Mouse (Mus musculus) liver, embryonic 15.5 days (tissue): Measurements from ENCODE around the gene Scarf2. TPM values are rescaled to one million over a fixed set of nuclear protein-coding genes. Genes with fewer than 3 reads are reported as not detected.

ENCODE experiments used
- ATAC-seq: fragments of 200-750 bp; cut with Nextera tagmentation; 2 replicates; pipeline ENCODE4 v1.8.0; 2017; ENCODE audit warnings: moderate number of reproducible peaks, mild to moderate bottlenecking, moderate library complexity; ENCODE audit not compliant: insufficient read depth
- H3K27ac ChIP-seq: fragments of 300-500 bp; sonication (generic); replicated peaks from 2 replicates; pipeline ENCODE4 v1.5.1; 2015; ENCODE audit warnings: mild to moderate bottlenecking, inconsistent platforms
- H3K27me3 ChIP-seq: fragments of 300-500 bp; sonication (generic); 2 replicates; pipeline ENCODE4 v1.6.1; 2015; ENCODE audit warnings: mild to moderate bottlenecking, inconsistent platforms
- H3K36me3 ChIP-seq: fragments of 300-500 bp; sonication (generic); replicated peaks from 2 replicates; pipeline ENCODE4 v1.6.1; 2015; ENCODE audit warnings: moderate library complexity, mild to moderate bottlenecking, inconsistent platforms
- H3K4me1 ChIP-seq: fragments of 300-500 bp; sonication (generic); replicated peaks from 2 replicates; pipeline ENCODE4 v1.6.1; 2015; ENCODE audit warnings: inconsistent platforms
- H3K4me2 ChIP-seq: fragments of 300-500 bp; sonication (generic); 2 replicates; pipeline ENCODE4 v1.6.1; 2015; ENCODE audit warnings: moderate library complexity, mild to moderate bottlenecking, inconsistent platforms
- H3K4me3 ChIP-seq: fragments of 300-500 bp; sonication (generic); replicated peaks from 2 replicates; pipeline ENCODE4 v1.5.1; 2015; ENCODE audit warnings: mild to moderate bottlenecking, inconsistent platforms
- H3K9ac ChIP-seq: fragments of 300-500 bp; sonication (generic); 2 replicates; pipeline ENCODE4 v1.6.1; 2015; ENCODE audit warnings: moderate library complexity, mild to moderate bottlenecking, inconsistent platforms
- H3K9me3 ChIP-seq: fragments of 300-500 bp; sonication (generic); replicated peaks from 2 replicates; pipeline ENCODE4 v1.6.1; 2016; ENCODE audit warnings: inconsistent platforms
- WGBS: fragments of 180-500 bp; shearing (Covaris S2); methylation state at CpG from one replicate; pipeline ENCODE4 v1.1.7; 2015; ENCODE audit warnings: mixed read lengths; ENCODE audit not compliant: insufficient replicate concordance; 5-methylcytosine and 5-hydroxymethylcytosine counted together
- polyA plus RNA-seq: library from polyadenylated mRNA; unstranded; fragments of >200 nt; fragmentation: Nextera tagmentation; extraction: Ambion mirVana; gene quantifications from 2 replicates; pipeline ENCODE4 v1.2.1, GENCODE M21; 2015

The Scarf2 gene
- polyA plus RNA-seq, 1 experiment from 2014 or later: 1.0 TPM

DNA sequence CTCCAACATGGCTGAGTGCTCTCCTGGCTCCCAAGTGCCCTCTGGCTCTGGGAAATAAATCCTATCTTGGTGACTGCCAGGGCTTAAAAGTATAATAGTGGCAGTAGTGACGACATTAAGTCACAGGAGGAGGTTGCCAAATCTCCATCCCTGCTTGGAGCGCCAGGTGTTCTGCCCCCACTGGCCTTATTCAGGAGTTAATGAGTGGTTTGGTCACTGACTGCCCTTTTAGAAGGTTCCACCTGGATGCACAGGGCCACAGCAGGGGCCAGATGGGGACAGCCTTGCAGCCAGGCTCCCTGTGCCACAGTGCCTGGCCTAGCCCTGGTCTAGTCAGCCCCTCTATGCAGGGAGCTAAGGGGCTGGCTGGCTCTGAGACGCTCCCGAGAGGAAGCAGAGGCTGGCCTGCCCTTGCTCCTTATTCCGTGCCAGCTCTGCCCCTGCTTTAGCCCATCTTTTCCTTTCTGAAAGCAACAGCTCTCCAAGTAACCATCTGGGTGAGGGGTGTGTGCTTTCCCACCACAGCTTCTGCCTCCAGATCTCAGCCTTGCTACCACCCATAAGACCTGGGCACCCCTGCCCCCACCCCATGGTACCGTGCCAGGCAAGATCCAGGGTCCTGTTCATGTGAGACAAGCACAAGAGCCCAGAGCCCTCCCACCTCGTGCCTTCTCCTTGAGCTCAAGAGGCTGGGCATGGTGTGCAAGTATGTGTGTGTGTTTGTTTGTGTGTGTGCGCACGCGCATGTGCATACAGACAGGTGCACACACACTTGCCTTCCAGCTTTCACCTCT, 33.5 kb downstream of the Scarf2 start:
- no peak for ATAC-seq
- H3K4me1 ChIP-seq: peaks cover 14% of the 10 kb centered on the region
- WGBS: 51% methylated on average over 10 of the region's 10 CpGs
- H3K36me3 ChIP-seq: no peaks in the 10 kb centered on the region
- no peak overlapping the region for H3K4me2 ChIP-seq
- peaks cover 98% of the 10 kb centered on the region for H3K27me3 ChIP-seq
- H3K4me3 ChIP-seq: no peak overlapping the region
- no peak overlapping the region for H3K9ac ChIP-seq
- H3K27ac ChIP-seq: no peak overlapping the region
- no peaks in the 10 kb centered on the region for H3K9me3 ChIP-seq

DNA sequence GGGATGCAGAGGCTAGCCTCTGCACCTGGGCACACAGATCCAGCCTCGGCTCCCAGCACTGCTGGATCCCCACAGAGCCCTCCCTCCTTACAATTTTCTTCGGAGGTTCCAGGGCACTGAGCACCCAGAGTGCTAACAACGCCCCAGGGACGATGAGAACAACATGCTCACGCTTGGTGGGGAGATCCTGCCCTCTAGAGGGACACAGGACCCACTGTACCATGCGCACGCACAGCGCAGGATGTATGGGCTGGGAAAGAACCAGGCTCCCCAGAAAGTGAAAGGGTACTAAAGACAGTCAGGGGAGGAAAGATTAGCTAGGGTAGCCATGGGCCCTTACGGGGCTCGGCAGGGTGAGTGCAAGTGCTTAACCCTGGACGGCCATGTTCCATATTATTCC, 34.7 kb downstream of the Scarf2 start:
- no peaks in the 10 kb centered on the region for H3K36me3 ChIP-seq
- H3K27ac ChIP-seq: no peak overlapping the region
- H3K4me2 ChIP-seq: no peak overlapping the region
- no peak overlapping the region for H3K9ac ChIP-seq
- no peaks in the 10 kb centered on the region for H3K9me3 ChIP-seq
- WGBS: 15% methylated on average over 11 of the region's 11 CpGs
- H3K4me1 ChIP-seq: peaks cover 14% of the 10 kb centered on the region
- peaks cover 100% of the 10 kb centered on the region for H3K27me3 ChIP-seq
- no peak for ATAC-seq
- H3K4me3 ChIP-seq: no peak overlapping the region

DNA sequence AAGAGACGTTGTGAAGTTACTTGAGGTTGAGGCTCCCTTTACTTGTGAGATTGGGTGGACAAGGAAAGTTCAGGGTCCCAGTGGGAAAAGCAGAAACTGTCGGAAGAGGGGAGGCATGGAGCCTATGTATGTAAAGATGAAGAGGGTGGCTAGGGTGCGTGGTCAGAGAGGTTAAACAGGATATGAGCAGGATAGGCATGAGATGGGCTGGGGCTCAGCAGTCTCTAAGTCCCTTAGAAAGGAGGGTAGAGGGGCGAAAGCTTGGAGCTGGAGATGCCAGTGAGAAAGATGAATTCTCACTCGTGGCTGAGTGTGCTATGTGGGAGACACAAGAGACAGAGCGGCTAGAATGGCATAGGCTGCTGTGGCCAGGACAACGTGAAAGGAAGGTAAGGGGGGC, 35.7 kb downstream of the Scarf2 start, which contains the start of gene B830017H08Rik:
Gene B830017H08Rik (plus strand): TSS at position 301 of the 400 bp plus-strand sequence.
- Histone ChIP-seq H3K27ac (no peak within 1 kb of the TSS), H3K4me3 (peak within 1 kb of the TSS; percentile 48), H3K27me3 (peaks cover 100% of the 10 kb centered on the region), H3K9ac (no peak within 1 kb of the TSS), H3K4me1 (peaks cover 14% of the 10 kb centered on the region), H3K36me3 (no peaks in the 10 kb centered on the region), H3K9me3 (no peaks in the 10 kb centered on the region), H3K4me2 (peak within 1 kb of the TSS; percentile 68)
- ATAC-seq: no peak
- 19% methylated on average over 7 of the region's 7 CpGs for WGBS

DNA sequence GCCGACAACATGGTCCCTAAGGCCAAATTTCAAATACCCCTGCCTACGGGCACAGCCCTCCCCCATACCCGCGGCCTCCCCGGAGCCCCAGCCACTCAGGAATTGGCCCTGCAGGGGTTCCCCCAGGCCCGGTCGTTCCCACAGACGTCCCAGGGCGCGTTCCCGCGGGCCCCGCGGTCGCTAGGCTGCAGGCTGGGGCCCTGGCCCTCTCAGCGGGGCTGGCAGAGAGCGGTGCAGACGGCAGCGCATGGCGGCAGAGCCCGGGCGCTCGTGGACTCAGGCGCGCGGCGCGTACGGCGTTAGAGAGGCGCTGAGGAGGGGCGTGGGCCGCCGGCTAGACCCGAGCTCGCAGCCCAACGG, 36.2 kb downstream of the Scarf2 start:
- peak overlapping the region; percentile 68 for H3K4me2 ChIP-seq
- no peak overlapping the region for H3K9ac ChIP-seq
- no peak overlapping the region for H3K27ac ChIP-seq
- peak overlapping the region; percentile 48 for H3K4me3 ChIP-seq
- no peaks in the 10 kb centered on the region for H3K9me3 ChIP-seq
- 1% methylated on average over 37 of the region's 37 CpGs for WGBS
- H3K36me3 ChIP-seq: no peaks in the 10 kb centered on the region
- H3K4me1 ChIP-seq: peaks cover 14% of the 10 kb centered on the region
- no peak for ATAC-seq
- H3K27me3 ChIP-seq: peaks cover 100% of the 10 kb centered on the region

DNA sequence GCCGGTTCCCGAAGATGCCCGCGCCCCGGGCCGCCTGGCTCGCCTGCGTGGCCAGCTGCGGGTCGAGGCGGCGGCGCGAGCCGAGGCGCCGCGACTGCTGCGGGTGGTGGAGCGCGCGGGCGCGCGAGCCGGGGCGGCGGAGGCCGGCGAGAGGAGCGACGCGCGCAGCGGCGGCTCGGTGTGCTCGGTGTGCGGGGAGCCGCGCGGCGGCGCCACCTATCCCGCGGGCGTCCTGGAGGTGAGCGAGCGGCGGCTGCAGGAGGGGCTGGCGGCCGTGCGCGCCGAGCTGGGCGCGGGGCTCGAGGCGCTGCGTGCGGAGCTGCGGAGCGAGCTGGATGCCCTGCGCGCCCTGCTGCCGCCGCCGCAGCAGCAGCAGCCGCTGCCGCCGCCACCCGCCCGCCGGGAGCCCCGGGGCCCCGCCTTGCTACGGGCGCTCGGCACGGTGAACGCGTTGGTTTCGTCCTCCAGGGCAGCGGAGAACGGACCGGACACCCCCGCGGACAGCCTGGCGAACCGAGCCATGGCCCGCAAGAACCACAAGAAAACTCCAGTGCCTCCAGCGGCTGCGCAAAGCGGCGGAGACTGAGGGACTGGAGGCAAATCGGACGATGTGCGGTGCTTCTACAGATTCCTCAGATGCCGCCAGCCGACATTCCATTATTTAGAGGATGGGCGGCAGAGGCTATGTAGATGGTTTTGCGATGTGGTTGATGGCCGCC, 36.8 kb downstream of the Scarf2 start:
- Histone ChIP-seq H3K27ac (no peak overlapping the region), H3K9ac (no peak overlapping the region), H3K9me3 (no peaks in the 10 kb centered on the region), H3K4me1 (peaks cover 14% of the 10 kb centered on the region), H3K27me3 (peaks cover 94% of the 10 kb centered on the region), H3K36me3 (no peaks in the 10 kb centered on the region), H3K4me3 (peak overlapping the region; percentile 48), H3K4me2 (peak overlapping the region; percentile 68)
- under 1% methylated on average over 90 of the region's 103 CpGs for WGBS
- no peak for ATAC-seq

DNA sequence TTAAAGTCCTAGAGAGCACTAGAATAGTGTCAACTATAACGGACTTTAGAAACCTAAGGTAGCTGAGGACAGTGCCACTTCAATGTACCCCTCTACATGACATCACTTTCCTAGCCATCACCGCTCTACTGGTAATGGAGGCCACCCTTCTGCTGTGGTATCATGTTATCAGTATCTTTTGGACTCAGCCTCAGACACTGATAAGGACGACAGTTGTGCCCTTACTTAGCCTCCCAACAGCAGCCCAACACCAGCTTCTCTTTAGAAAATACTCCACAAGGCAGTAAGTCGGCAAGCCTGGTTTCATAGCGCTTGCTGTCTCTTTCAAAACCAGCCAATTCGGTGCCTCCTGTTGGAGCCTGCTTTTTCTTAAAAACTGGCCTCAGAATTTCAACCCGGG, 37.5 kb downstream of the Scarf2 start:
- no peak for ATAC-seq
- Histone ChIP-seq H3K4me3 (peak overlapping the region; percentile 48; the same call in 1 of the 2 replicates), H3K4me1 (peaks cover 14% of the 10 kb centered on the region), H3K9me3 (no peaks in the 10 kb centered on the region), H3K4me2 (no peak overlapping the region), H3K27me3 (peaks cover 87% of the 10 kb centered on the region), H3K27ac (no peak overlapping the region), H3K36me3 (no peaks in the 10 kb centered on the region), H3K9ac (no peak overlapping the region)
- WGBS: 32% methylated on average over 7 of the region's 7 CpGs

DNA sequence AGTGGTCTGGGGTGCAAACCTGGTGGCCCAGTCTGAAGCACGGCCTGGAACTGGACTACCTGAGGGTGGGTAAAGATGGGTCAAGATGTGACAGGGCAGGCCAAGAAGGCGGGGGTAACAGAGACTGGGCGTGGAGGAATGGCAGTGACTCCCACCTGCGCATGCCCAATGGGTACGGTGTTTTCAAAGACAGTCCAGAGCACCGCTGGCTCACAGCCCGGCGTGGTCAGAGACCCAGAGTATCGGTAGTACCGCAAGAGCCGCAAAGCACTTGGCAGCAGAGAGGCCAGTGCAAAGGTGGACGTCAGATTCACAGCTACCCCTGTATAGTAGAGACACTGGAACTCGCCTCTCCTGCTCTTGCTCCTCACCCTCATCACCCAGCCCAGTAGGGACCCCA, 38.4 kb downstream of the Scarf2 start:
- H3K27ac ChIP-seq: no peak overlapping the region
- 44% methylated on average over 13 of the region's 13 CpGs for WGBS
- no peak overlapping the region for H3K9ac ChIP-seq
- no peaks in the 10 kb centered on the region for H3K36me3 ChIP-seq
- no peak for ATAC-seq
- no peak overlapping the region for H3K4me3 ChIP-seq
- H3K9me3 ChIP-seq: no peaks in the 10 kb centered on the region
- H3K27me3 ChIP-seq: peaks cover 78% of the 10 kb centered on the region
- H3K4me2 ChIP-seq: no peak overlapping the region
- H3K4me1 ChIP-seq: peaks cover 14% of the 10 kb centered on the region

DNA sequence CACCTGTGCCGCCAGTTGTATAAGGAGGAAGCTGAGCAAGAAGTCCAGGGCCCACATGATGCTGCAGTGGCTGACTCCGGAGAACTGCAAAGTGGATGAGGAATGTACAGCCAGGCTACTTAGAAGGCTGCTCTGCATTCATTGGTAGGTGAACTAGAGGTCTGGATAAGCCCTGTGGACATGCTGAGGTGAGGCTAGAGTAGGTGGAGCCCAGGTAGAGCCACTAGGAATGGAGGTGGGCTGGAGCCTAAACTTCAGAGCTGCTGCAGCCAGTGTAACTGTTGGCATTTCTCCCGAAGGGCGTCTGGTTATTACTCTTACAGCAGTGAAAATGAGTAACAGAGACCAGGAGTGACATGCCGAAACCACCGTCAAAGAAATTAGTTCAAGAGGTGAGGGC, 41.0 kb downstream of the Scarf2 start, which contains the start of gene Car15:
Gene Car15 (minus strand): TSS at position 314 of the 400 bp plus-strand sequence.
- H3K4me1 ChIP-seq: peaks cover 14% of the 10 kb centered on the region
- H3K27ac ChIP-seq: no peak within 1 kb of the TSS
- H3K36me3 ChIP-seq: peaks cover 25% of the 10 kb centered on the region
- H3K27me3 ChIP-seq: peaks cover 52% of the 10 kb centered on the region
- no peak within 1 kb of the TSS for H3K9ac ChIP-seq
- no peak for ATAC-seq
- no peak within 1 kb of the TSS for H3K4me2 ChIP-seq
- H3K9me3 ChIP-seq: no peaks in the 10 kb centered on the region
- WGBS: 66% methylated on average over 6 of the region's 6 CpGs
- H3K4me3 ChIP-seq: no peak within 1 kb of the TSS

DNA sequence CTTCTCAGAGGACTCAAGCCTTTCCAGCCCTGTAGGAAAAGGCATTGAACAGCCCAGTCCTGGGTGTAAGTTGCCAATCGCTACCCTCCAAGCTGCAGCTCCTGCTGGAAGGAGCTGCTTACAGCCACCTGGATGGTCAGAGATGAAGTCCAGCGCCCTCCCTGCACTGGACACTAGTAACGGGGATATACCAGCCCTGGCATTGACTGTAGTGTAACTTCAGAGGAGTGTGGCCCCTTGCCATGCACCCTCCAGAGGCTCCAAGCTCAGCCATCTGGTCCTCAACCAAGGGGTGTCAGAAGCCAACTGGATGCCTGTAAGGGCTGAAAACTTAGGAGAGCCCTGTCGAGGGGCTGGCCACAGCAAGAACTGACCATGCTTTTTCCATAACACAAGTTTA, 42.9 kb downstream of the Scarf2 start:
- Histone ChIP-seq H3K9ac (no peak overlapping the region), H3K4me3 (no peak overlapping the region), H3K27ac (no peak overlapping the region), H3K36me3 (peaks cover 43% of the 10 kb centered on the region), H3K4me2 (no peak overlapping the region), H3K9me3 (no peaks in the 10 kb centered on the region), H3K27me3 (peaks cover 33% of the 10 kb centered on the region), H3K4me1 (no peaks in the 10 kb centered on the region)
- ATAC-seq: no peak
- WGBS: 75% methylated on average over 4 of the region's 4 CpGs

DNA sequence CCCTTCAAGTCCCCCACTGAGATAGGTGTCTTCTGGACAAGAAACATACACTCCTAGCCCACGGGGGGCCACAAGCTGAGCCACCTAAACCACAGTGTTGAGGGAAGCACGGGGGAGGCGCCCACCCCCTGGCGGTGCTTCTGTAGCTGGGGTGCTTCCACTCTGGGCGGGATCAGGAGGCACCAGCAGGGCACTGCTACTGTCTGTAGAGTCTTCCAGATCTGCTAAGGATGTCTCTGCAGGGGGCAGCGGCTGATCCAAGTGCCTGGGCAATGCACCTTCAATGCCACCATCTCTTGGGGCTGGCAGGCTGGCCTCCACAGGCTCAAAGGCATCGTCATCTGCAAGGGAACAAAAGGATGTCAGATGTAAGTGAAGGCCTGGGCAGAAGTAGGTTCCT, 45.4 kb downstream of the Scarf2 start:
- H3K9ac ChIP-seq: no peak overlapping the region
- H3K9me3 ChIP-seq: no peaks in the 10 kb centered on the region
- H3K4me1 ChIP-seq: no peaks in the 10 kb centered on the region
- ATAC-seq: no peak
- H3K27me3 ChIP-seq: peaks cover 8% of the 10 kb centered on the region
- H3K36me3 ChIP-seq: peaks cover 68% of the 10 kb centered on the region
- no peak overlapping the region for H3K4me3 ChIP-seq
- no peak overlapping the region for H3K27ac ChIP-seq
- 79% methylated on average over 7 of the region's 7 CpGs for WGBS
- no peak overlapping the region for H3K4me2 ChIP-seq

DNA sequence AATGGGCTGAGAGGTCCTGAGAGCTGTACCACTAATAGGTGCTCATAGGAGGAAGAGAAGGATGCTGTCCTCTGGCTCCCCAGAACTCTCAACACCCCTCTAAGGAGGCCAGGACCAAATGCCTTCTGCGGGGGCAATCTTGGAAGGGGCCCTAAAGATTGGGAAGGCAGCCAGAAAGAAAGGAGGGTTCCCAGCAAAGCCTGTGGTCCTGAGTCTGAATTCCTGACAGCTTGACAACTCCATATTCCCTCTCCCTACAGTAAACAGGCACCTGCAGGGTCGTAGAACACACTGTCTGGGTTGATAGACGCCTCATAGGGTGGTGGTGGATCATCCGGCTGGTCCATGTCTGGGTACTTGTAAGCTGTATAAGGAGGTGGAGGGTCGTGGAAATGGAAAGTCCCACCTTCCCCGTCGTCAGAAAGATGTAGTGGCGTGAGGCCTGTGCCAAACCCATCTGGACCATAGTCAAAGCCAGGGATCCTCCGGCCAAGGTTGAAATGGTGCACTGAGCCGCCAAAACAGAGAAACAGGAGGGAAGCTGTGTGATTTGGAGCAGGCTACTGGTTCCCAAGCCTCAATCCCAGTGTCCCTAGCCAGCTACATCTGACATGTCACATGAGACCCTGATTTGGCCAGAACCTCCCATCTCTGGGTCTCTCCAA, 46.8 kb downstream of the Scarf2 start:
- H3K4me2 ChIP-seq: no peak overlapping the region
- no peaks in the 10 kb centered on the region for H3K4me1 ChIP-seq
- H3K9ac ChIP-seq: no peak overlapping the region
- WGBS: 80% methylated on average over 10 of the region's 10 CpGs
- peaks cover 81% of the 10 kb centered on the region for H3K36me3 ChIP-seq
- ATAC-seq: no peak
- no peaks in the 10 kb centered on the region for H3K27me3 ChIP-seq
- H3K4me3 ChIP-seq: no peak overlapping the region
- H3K27ac ChIP-seq: no peak overlapping the region
- no peaks in the 10 kb centered on the region for H3K9me3 ChIP-seq
